Mouse (Mus musculus) adrenal gland, adult 8-10 months (tissue): ENCODE measurements around the gene Abca6. TPM values are rescaled to one million over a fixed set of nuclear protein-coding genes. Genes with fewer than 3 reads are reported as not detected.

Source experiments
- DNase-seq: peaks from one replicate; pipeline ENCODE4 v3.0.0; 2022
- total RNA-seq, 4 experiments: library from RNA; stranded (reverse); gene quantifications; 2 replicates each; pipeline ENCODE4 v1.2.4; 2022

Abca6 gene
- total RNA-seq, 4 experiments from 2014 or later = 2.9 to 6.2 (median 4.0) TPM

DNA sequence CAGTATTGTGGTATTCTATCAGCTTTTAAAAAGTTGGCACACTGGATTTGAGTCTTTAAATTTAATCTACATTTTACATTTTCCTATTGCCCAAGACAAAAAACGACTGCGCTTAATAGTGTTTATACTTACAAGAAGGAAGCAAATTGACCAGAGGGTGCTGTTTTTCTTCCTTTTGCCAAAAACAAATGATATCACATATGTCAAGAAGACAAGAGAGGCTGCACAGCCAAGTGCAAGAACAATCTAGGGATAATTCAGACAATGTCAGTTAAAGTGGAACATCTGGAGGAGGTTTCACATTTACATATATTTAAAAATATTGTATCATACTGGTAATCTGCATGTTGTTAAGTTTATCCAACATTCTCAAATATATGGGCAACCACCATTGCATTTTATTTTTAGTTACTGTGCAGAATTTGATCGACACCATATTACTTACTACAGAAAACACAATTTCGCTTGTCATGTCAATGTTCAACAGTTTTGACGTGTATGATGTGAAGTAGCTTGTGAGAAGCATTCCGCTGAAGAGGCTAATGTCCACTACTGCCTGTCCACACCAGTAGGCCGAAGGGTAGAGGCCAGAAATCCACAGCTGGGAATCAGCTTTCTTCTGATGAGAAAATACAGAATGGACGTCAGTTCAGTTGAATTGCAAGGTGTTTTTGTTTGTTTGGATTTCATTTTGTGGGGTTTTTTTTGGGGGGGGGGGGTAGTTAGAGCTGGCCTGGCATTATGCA lies 54.8 kb downstream of the Abca6 start:
- no peak for DNase-seq

GRCm38 (mm10) chr11:110195310-110195709 lies 56.3 kb downstream of the Abca6 start:
- DNase-seq = no peak

DNA sequence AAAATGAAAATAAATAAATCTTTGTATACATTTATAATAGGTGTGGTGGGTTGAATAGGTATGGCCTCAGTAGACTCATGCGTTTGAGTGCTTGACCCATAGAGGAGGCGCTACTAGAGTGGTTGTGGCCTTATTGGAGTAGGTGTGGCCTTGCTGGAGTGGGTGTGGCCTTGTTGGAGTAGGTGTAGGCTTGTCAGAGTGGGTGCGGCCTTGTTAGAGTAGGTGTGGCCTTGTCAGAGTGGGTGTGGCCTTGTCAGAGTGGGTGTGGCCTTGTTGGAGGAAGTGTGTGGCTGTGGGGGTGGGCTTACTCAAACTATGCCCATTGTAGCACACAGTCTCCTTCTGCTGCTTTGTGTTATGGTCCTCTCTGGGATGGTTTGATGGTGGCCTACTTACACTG lies 80.4 kb downstream of the Abca6 start:
- no peak for DNase-seq

GRCm38 (mm10) chr11:110167459-110168251 lies 83.9 kb downstream of the Abca6 start, which contains the start of gene Abca9:
TSS of gene Abca9 (minus strand) at chr11:110168196.
- no peak for DNase-seq

- DNase-seq = no peak
Observed at GRCm38 (mm10) chr11:110165822-110166221, 85.8 kb downstream of the Abca6 start.

DNA sequence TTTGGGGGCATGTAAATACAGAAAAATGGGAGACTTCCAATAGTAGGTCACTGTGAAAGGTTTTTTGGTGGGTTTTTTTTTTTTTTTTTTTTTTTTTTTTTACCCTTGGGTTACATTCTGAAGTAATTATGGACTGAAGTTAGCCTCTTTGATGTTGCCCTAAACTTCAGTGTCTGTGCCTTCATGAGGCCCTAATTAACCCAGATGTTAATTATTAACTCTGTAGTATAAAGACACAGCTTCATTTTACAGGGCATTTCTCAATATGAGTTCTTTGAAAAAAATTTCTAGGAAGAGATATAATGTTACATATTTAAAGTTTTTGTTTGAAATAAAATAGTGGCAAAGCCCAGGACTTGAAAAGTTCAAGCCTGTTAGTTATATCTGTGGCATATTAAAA lies 86.2 kb downstream of the Abca6 start:
- DNase-seq = no peak

DNA sequence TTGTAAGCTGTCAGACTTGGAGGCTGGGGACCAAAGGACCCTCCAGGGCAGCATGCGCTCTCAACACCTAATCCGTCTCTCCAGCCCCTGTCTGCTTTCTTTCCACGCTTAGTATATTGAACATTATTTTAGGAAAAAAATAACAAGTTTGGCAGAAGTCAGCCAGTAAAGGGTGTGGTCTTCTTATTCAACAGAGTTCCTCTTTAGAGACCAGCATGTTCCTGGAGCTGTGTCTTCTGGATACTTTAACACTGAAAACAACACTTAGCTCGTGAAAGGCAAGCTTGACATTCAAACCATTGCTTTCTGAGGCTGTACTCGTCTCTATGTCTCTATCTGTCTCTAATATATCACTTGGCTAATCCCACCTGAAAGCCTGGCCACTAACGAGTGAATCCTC lies 94.5 kb downstream of the Abca6 start:
- no peak for DNase-seq

DNA sequence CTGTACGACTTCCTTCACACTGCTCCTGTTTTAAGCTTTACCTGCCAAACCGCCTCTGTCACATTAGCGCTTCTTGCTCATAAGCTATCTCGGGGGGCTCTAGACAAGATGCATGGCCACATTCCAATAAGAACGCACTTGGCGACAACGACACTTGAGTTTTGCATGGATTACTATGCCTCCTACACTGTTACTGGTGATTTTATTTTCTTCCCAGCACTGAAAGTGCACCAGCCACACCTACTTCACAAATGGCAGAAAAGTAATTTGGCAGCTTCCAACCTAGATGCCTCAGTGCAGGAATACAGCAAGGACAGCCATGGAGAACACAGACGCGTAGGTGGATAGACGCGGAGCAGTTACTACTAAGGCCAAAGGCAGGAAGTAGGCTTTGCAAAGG lies 95.6 kb downstream of the Abca6 start:
- no peak for DNase-seq

GRCm38 (mm10) chr11:110147640-110148039 lies 103.9 kb downstream of the Abca6 start:
- DNase-seq = no peak

DNA sequence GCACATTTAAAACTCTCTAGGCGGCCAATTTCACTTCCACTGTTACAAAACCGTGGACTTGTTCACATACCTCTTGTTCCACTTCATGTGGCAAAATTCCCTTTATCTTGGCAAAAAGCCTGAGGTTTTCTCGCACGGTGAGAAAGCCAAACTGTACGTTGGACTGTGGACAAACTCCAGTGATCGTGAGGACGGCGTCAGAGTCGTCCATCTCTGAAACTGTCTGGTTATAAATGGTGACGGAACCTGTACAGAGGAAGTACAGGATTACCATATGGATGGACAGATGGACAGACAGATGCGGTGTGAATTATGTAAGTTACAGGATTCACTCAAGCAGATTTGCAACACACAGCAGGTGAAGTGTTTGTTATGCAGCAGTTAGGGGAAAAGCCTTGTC lies 106.2 kb downstream of the Abca6 start:
- DNase-seq = no peak

- no peak for DNase-seq
Observed at GRCm38 (mm10) chr11:110130760-110131159, 120.8 kb downstream of the Abca6 start.

Other genes starting within 250 kb of the Abca6 start
- 10 to 100 TPM; 38.8 to 88.2 (median 58.5) TPM for gene Abca8a, start 155.8 kb downstream of the Abca6 start, total RNA-seq
- gene Abca9, start 83.6 kb downstream of the Abca6 start, total RNA-seq = 10 to 100 TPM; 16.4 to 31.7 (median 26.7) TPM
- gene Abca5, start 85.9 kb upstream of the Abca6 start, total RNA-seq = 10 to 100 TPM; 14.9 to 42.9 (median 21.1) TPM
- gene Map2k6, start 147.3 kb upstream of the Abca6 start, total RNA-seq = 1 to 10 TPM; 1.7 to 7.9 (median 5.0) TPM